Mouse (Mus musculus) stomach, embryonic 14.5 days (tissue): ENCODE data around the gene Rnf34. TPM values are rescaled to one million over a fixed set of nuclear protein-coding genes. Genes with fewer than 3 reads are reported as not detected.

Experiments used
- ATAC-seq: fragments of 200-750 bp; cut with Nextera tagmentation; 2 replicates; pipeline ENCODE4 v1.8.0; 2017; ENCODE audit warnings: low read depth, moderate TSS enrichment; ENCODE audit not compliant: insufficient number of reproducible peaks, insufficient read depth, low FRiP score
- H3K27ac ChIP-seq: fragments of 300-500 bp; sonication (generic); 2 replicates; pipeline ENCODE4 v1.5.1; 2014; ENCODE audit warnings: mild to moderate bottlenecking, low read length, moderate library complexity, mixed read lengths
- H3K27me3 ChIP-seq: fragments of 300-500 bp; sonication (generic); 2 replicates; pipeline ENCODE4 v1.6.1; 2014; ENCODE audit warnings: low read length, control low read depth, mixed read lengths; ENCODE audit not compliant: control insufficient read depth, insufficient read depth
- H3K36me3 ChIP-seq: fragments of 300-500 bp; sonication (generic); 2 replicates; pipeline ENCODE4 v1.6.1; 2014; ENCODE audit warnings: mild to moderate bottlenecking, control low read depth, low read length, moderate library complexity, mixed read lengths; ENCODE audit not compliant: control insufficient read depth, insufficient read depth
- H3K4me1 ChIP-seq: fragments of 300-500 bp; sonication (generic); 2 replicates; pipeline ENCODE4 v1.6.1; 2014; ENCODE audit warnings: low read length, control low read depth, mixed read lengths; ENCODE audit not compliant: control insufficient read depth, insufficient read depth
- H3K4me2 ChIP-seq: fragments of 300-500 bp; sonication (generic); replicated peaks from 2 replicates; pipeline ENCODE4 v1.6.1; 2014; ENCODE audit warnings: low read depth, low read length, control low read depth
- H3K4me3 ChIP-seq: fragments of 300-500 bp; sonication (generic); 2 replicates; pipeline ENCODE4 v1.5.1; 2014; ENCODE audit warnings: low read depth, low read length, control low read depth
- H3K9ac ChIP-seq: fragments of 300-500 bp; sonication (generic); replicated peaks from 2 replicates; pipeline ENCODE4 v1.6.1; 2014; ENCODE audit warnings: low read depth, mild to moderate bottlenecking, control low read depth, low read length, moderate library complexity, mixed read lengths
- H3K9me3 ChIP-seq: fragments of 300-500 bp; sonication (generic); 2 replicates; pipeline ENCODE4 v1.6.1; 2016; ENCODE audit warnings: low read depth, low read length, control low read depth; ENCODE audit not compliant: control insufficient read depth
- WGBS: fragments of 180-500 bp; shearing (Covaris S2); extraction: QIAGEN DNeasy Blood & Tissue Kit; methylation state at CpG from one replicate; pipeline ENCODE4 v1.1.7; 2014; 5-methylcytosine and 5-hydroxymethylcytosine counted together
- polyA plus RNA-seq: library from polyadenylated mRNA; unstranded; fragments of >200 nt; fragmentation: Nextera tagmentation; extraction: Ambion mirVana; gene quantifications from 2 replicates; pipeline ENCODE4 v1.2.1, GENCODE M21; 2014

Gene Rnf34
- polyA plus RNA-seq, 1 experiment from 2014 or later: 35.8 TPM

DNA sequence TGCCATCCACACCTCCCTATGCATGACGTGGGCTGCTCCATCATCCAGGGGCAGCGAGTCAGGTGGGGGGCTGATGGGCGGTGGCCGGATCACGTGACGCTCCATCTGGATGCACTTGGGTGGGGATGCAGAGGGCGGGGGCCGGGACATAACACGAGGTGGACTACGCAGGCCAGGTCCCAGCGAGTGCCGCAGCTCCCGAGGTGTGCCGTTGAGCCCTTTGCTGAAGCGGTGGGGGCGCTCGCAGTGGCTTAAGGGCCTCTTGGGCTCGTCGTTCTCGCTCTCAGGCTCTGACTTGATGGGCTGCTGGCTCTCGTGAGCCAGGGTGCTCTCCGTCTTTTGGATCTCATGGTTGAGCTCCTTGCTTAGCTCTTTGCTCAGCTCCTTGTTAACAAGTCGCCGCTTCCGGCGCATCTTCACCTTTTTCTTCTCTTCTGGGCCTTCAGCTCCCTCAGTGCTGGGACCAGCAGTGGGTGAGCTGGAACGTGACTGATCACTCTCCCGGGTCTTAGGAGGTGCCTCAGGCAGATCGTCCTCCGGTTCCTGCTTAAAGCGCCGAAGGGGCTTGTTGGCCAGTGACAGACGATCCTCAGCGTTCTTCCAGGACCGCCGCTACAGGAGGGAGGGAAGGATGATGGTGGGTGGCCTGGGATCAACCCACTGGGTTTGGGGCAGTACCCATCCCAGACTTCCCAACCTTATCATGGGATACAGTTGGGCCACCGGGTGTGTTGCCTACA lies 30.6 kb downstream of the Rnf34 start:
- Histone ChIP-seq H3K4me1 (no peaks in the 10 kb centered on the region; the same call in 1 of the 2 replicates), H3K27ac (no peak overlapping the region), H3K4me2 (no peak overlapping the region), H3K9ac (no peak overlapping the region), H3K36me3 (peaks cover 32% of the 10 kb centered on the region), H3K9me3 (no peaks in the 10 kb centered on the region), H3K4me3 (no peak overlapping the region), H3K27me3 (no peaks in the 10 kb centered on the region)
- WGBS: 92% methylated on average over 37 of the region's 37 CpGs
- no peak for ATAC-seq

DNA sequence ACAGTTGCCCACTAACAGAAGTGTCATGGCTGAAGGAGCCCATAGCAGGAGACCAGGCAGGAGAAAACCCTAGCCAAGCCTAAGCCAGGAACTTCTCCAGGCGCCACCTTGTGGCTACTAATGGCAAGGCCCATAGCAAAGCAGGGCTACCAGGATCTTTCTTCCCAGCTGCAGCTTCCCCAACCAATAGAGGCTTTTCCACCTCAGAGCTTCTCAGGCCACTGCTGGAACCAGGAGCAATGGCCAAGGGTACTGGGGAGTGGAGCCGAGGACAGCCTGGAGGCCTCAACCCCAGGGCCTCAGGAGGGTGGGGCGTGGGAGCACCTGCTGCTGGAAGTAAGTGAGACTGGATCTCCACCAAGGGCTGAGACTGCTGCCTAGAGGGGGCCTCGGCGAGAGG lies 31.5 kb downstream of the Rnf34 start:
- no peak overlapping the region for H3K9ac ChIP-seq
- H3K27me3 ChIP-seq: no peaks in the 10 kb centered on the region
- ATAC-seq: peak; percentile 34; the same call in 1 of the 2 replicates
- H3K36me3 ChIP-seq: peaks cover 32% of the 10 kb centered on the region
- WGBS: 55% methylated on average over 5 of the region's 5 CpGs
- no peak overlapping the region for H3K27ac ChIP-seq
- no peaks in the 10 kb centered on the region for H3K9me3 ChIP-seq
- no peaks in the 10 kb centered on the region; the same call in 1 of the 2 replicates for H3K4me1 ChIP-seq
- no peak overlapping the region for H3K4me2 ChIP-seq
- H3K4me3 ChIP-seq: no peak overlapping the region

DNA sequence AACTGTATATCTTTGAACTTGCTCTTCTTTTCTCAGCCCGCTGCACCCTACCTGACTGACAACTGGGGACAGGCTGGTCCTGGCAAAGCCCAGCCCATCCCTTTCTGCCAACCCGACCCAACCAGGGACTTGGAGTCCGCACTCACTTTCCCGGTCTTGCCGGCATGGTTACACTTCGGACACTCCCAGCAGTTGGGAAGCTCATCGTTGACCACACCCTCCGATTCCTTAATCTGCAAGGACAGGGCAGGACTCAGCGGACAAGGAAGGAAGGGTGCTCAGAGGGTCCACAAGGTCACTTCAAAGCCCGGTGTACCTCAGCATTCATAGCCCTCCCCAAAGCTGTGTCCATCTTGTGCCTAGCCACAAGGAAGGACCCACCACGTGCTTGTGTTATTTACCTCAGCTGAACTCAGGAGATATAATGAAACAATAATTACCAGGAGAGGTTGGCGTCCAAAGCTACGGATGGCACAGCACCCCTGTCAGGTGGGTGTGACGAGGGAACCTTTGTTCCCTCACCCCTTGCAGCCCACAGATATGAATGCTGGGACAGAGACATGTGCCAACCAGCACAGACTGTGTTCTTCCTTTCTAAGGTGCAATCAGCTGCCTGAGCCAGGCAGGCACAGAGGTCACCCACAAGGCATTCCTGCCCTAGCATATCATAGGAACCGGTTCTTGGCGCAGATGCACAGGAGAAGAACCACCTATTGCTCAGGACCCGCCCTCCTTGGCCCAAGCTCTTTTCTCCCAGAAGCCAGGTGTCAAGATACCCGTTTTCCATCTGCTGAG lies 32.6 kb downstream of the Rnf34 start:
- Histone ChIP-seq H3K9me3 (no peaks in the 10 kb centered on the region), H3K27me3 (no peaks in the 10 kb centered on the region), H3K4me3 (no peak overlapping the region), H3K27ac (no peak overlapping the region), H3K36me3 (peaks cover 26% of the 10 kb centered on the region), H3K4me2 (no peak overlapping the region), H3K4me1 (no peaks in the 10 kb centered on the region; the same call in 1 of the 2 replicates), H3K9ac (no peak overlapping the region)
- no peak for ATAC-seq
- WGBS: 91% methylated on average over 18 of the region's 18 CpGs

DNA sequence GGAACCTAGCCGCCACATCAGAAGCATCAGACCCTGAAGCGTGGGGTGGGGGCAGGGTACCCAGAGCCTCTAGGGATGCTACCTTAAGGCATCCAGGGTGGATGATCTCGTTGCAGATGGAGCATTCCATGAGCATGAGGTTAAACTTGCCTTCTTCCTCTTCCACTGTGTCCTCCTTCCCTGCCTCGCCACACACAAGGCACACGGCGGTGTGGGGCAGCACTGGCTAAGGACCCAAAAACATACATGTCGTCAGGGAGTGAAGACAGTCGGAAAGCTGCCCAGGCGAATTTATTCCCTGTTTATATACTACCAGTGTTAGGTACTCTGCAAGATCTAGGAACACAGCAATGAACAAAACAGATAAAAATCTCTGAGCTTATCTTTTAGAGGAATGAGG lies 33.4 kb downstream of the Rnf34 start:
- H3K27ac ChIP-seq: no peak overlapping the region
- no peaks in the 10 kb centered on the region for H3K27me3 ChIP-seq
- no peak overlapping the region for H3K4me2 ChIP-seq
- peaks cover 19% of the 10 kb centered on the region; the same call in 1 of the 2 replicates for H3K36me3 ChIP-seq
- no peak overlapping the region for H3K4me3 ChIP-seq
- H3K4me1 ChIP-seq: no peaks in the 10 kb centered on the region; the same call in 1 of the 2 replicates
- 74% methylated on average over 9 of the region's 9 CpGs for WGBS
- H3K9ac ChIP-seq: no peak overlapping the region
- ATAC-seq: no peak
- H3K9me3 ChIP-seq: no peaks in the 10 kb centered on the region

DNA sequence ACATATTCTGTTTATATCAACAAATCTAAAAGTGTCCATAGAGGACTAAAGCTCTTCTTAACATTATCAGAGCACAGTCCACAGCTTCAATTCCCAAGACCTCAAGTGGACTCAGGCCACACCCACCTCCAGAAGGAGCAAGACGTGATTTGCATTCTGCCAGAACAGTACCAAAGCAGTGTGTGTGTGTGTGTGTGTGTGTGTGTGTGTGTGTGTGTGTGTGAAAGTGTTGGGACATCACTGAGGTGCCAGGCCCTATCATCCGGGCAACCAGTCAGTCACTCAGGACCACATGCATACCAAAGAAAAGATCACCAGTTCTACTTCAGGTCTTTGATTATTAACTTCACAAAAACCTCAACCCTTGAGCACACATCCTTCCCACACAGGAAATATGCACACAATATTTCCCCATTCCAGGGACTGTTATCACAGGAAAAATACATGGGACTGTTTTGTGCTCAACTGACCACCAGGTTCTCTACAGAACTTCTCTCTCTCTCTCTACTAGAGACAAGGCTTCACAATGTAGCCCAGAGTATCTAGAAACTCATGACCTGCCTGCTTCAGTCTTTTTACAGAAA lies 33.9 kb downstream of the Rnf34 start:
- H3K9me3 ChIP-seq: no peaks in the 10 kb centered on the region
- no peak overlapping the region for H3K27ac ChIP-seq
- peaks cover 19% of the 10 kb centered on the region; the same call in 1 of the 2 replicates for H3K36me3 ChIP-seq
- WGBS: 51% methylated on average over 2 of the region's 2 CpGs
- no peak for ATAC-seq
- no peak overlapping the region for H3K9ac ChIP-seq
- H3K4me3 ChIP-seq: no peak overlapping the region
- H3K4me2 ChIP-seq: no peak overlapping the region
- H3K4me1 ChIP-seq: no peaks in the 10 kb centered on the region; the same call in 1 of the 2 replicates
- H3K27me3 ChIP-seq: no peaks in the 10 kb centered on the region

DNA sequence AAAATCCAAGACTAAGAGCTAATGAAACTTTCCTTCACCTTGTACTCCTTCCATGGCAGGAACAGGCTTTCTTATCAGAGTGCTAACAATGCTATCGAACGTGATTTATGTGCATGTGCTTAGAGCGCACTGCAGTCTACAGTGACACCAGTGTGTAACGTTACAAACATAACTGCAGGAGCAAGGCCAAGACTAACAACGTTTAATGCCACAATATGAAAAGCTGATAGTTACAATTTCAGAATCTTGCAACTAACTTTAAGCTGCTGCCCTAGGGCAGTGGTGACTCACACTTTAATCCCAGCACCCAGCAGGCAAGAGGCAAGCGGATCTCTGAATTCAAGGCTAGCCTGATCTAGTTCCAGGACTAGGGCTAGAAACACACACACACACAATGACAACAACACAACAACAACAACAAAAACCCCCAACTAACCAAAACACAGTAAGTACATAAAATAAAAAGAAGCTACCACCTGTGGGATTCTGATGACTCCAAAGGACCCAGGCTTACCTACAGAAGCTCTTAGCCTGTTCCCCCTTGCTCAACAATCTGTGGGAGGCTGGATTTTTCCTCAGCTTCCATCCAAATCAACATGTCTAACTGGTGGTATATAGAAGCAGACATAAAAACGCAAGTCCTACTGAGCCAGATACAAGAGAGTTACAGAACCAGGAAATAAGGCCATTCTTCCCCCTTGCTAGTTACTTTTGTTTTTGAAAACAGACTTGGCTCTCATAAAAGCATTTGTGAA lies 34.9 kb downstream of the Rnf34 start:
- Histone ChIP-seq H3K4me2 (no peak overlapping the region), H3K27me3 (no peaks in the 10 kb centered on the region), H3K9ac (no peak overlapping the region), H3K27ac (no peak overlapping the region), H3K9me3 (no peaks in the 10 kb centered on the region), H3K36me3 (peaks cover 18% of the 10 kb centered on the region; the same call in 1 of the 2 replicates), H3K4me1 (no peaks in the 10 kb centered on the region; the same call in 1 of the 2 replicates), H3K4me3 (no peak overlapping the region)
- ATAC-seq: peak; percentile 55; the same call in 1 of the 2 replicates
- WGBS: 68% methylated on average over 7 of the region's 7 CpGs

DNA sequence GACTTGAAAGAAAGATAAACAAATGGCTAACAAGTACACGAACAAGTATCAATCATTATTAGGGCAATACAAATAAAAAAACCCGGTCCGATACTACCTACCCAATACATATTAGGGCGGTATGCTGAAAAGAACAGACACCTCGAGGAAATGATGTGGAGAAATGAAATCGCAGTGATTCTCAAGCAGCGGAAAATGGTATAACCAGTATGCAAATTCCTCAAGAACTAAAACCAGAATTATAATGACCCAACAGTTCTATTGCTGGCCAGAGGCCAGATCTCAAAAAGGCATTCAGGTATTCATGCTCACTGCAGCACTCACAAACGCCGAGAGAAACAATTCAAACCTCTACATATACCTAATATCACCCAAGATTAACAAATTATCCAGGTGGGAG lies 37.2 kb downstream of the Rnf34 start:
- no peak overlapping the region for H3K4me3 ChIP-seq
- ATAC-seq: no peak
- no peak overlapping the region for H3K4me2 ChIP-seq
- H3K27me3 ChIP-seq: no peaks in the 10 kb centered on the region
- H3K27ac ChIP-seq: no peak overlapping the region
- WGBS: 84% methylated on average over 9 of the region's 9 CpGs
- H3K9me3 ChIP-seq: no peaks in the 10 kb centered on the region
- no peak overlapping the region for H3K9ac ChIP-seq
- H3K4me1 ChIP-seq: no peaks in the 10 kb centered on the region; the same call in 1 of the 2 replicates
- peaks cover 4% of the 10 kb centered on the region; the same call in 1 of the 2 replicates for H3K36me3 ChIP-seq
